Mouse (Mus musculus) forebrain, embryonic 10.5 days (tissue): ENCODE results near the gene Adamts8. TPM values are rescaled to one million over a fixed set of nuclear protein-coding genes. Genes with fewer than 3 reads are reported as not detected.

Source experiments
- DNase-seq: peaks from one replicate; pipeline ENCODE4 v3.0.0-alpha.2; 2017; ENCODE audit warnings: low spot score; ENCODE audit errors: extremely low spot score
- H3K27ac ChIP-seq: fragments of 300-500 bp; sonication (generic); 2 replicates; pipeline ENCODE4 v1.5.1; 2016; ENCODE audit warnings: mild to moderate bottlenecking
- H3K27me3 ChIP-seq: fragments of 300-500 bp; sonication (generic); 2 replicates; pipeline ENCODE4 v1.6.1; 2016; ENCODE audit warnings: mild to moderate bottlenecking; ENCODE audit not compliant: poor library complexity, severe bottlenecking
- H3K36me3 ChIP-seq: fragments of 300-500 bp; sonication (generic); replicated peaks from 2 replicates; pipeline ENCODE4 v1.6.1; 2016; ENCODE audit warnings: mild to moderate bottlenecking, moderate library complexity
- H3K4me1 ChIP-seq: fragments of 300-500 bp; sonication (generic); 2 replicates; pipeline ENCODE4 v1.6.1; 2016
- H3K4me3 ChIP-seq: fragments of 300-500 bp; sonication (generic); 2 replicates; pipeline ENCODE4 v1.5.1; 2016; ENCODE audit warnings: mild to moderate bottlenecking, moderate library complexity
- H3K9me3 ChIP-seq: fragments of 300-500 bp; sonication (generic); 2 replicates; pipeline ENCODE4 v1.6.1; 2016; ENCODE audit warnings: mild to moderate bottlenecking, moderate library complexity
- WGBS: fragments of 180-500 bp; shearing (Covaris S2); methylation state at CpG from one replicate; pipeline ENCODE4 v1.1.7; 2016; 5-methylcytosine and 5-hydroxymethylcytosine counted together
- polyA plus RNA-seq: library from polyadenylated mRNA; unstranded; fragments of >200 nt; fragmentation: Nextera tagmentation; extraction: Ambion mirVana; gene quantifications from 2 replicates; pipeline ENCODE4 v1.2.1, GENCODE M21; 2016

Adamts8 gene
- polyA plus RNA-seq, 1 experiment from 2014 or later = 0.42 TPM

DNA sequence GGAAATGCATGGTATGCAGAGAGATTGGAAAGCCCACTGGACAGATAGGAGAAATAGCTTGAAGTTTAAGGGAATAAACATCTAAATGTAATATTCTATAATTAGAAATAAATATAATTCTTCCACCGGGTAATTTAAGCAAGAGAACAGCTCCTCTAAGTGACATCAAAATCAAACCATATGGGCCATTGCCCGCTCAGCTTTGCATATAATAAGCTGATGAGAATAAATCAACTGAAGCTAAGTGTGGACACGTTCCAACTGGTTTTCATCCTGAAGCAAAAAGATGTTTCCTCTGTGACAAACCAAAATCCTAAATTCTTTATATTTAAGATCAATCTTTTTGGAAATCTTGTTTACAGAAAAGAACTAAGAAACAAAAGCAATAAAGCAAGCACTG, 68.4 kb downstream of the Adamts8 start:
- Histone ChIP-seq H3K27ac (no peak overlapping the region), H3K4me1 (no peaks in the 10 kb centered on the region), H3K36me3 (no peaks in the 10 kb centered on the region), H3K4me3 (no peak overlapping the region), H3K9me3 (no peaks in the 10 kb centered on the region), H3K27me3 (no peaks in the 10 kb centered on the region)
- no peak for DNase-seq
- 85% methylated on average over 3 of the region's 3 CpGs for WGBS

DNA sequence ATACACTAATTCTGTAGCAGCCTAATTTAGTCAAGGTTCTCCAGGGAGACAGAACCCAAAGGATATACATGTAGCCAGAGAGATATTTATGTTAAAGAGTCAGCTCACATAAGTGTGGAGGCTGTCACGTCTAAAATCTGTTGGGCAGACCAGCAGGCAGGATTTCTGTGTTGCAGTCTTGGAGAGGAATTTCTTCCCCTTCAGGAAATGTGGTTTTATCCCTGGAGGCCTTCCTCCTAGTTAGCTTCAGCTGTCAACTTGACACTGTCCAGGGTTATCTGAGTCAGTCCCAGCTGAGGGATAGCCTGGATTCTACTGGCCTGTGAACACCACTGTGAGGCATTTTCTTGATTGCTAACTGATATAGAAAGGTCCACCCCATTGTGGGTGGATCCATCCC, 69.2 kb downstream of the Adamts8 start:
- Histone ChIP-seq H3K27me3 (no peaks in the 10 kb centered on the region), H3K4me3 (no peak overlapping the region), H3K36me3 (no peaks in the 10 kb centered on the region), H3K9me3 (no peaks in the 10 kb centered on the region), H3K27ac (no peak overlapping the region), H3K4me1 (no peaks in the 10 kb centered on the region)
- DNase-seq = no peak
- 70% methylated on average over 1 of the region's 1 CpGs for WGBS

DNA sequence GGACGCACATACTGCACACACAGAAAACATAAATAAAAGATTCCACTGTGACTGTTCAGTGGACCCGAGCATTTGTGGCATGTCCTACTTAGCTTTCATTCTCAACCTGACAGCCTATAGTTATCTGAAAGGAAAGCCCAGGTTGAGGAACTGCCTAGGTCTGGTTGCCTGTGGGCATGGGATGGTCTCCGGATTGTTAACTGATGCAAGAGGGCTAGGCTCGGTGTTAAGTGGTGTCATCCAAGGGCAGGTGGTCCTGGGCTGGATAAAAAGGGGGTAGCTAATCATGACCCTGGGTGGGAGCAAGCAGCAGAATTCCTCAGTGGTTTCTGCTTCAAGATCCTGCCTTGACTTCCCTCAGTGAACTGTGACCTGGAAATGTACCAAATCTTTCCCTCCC, 70.3 kb downstream of the Adamts8 start:
- WGBS = 88% methylated on average over 4 of the region's 4 CpGs
- no peaks in the 10 kb centered on the region for H3K27me3 ChIP-seq

DNA sequence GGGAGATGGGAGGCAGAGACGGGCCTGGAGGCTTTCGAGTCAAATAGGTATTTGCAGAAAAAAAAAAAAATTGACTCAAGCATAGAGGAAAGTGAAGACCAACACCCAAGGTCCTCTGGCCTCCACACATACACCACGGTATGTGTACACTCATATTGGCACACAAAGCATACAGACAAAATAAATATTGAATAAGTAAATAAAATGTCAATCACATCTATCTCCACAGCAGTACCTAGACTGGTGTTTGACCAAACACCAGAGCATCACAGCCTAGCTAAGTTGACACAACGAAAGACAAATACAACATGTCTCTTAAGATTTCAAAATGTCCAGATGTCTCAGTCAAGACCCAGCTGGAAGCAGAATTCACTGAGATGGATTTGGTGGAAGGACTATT, 71.1 kb downstream of the Adamts8 start:
- Histone ChIP-seq H3K4me1 (no peaks in the 10 kb centered on the region), H3K4me3 (no peak overlapping the region), H3K27me3 (no peaks in the 10 kb centered on the region), H3K36me3 (no peaks in the 10 kb centered on the region), H3K9me3 (no peaks in the 10 kb centered on the region), H3K27ac (no peak overlapping the region)
- WGBS = 86% methylated on average over 4 of the region's 4 CpGs
- DNase-seq = no peak

More for the DNA sequence above, 70.3 kb downstream of the Adamts8 start:
- H3K9me3 ChIP-seq = no peaks in the 10 kb centered on the region
- H3K4me3 ChIP-seq = no peak overlapping the region
- H3K27ac ChIP-seq = no peak overlapping the region
- no peaks in the 10 kb centered on the region for H3K36me3 ChIP-seq
- H3K4me1 ChIP-seq = no peaks in the 10 kb centered on the region
- DNase-seq = no peak

Other genes with a start within 250 kb of the Adamts8 start
- gene Adamts15, start 20.1 kb upstream of the Adamts8 start, polyA plus RNA-seq = 8.2 and 8.6 TPM in 2 replicates
- 4.1 and 4.4 TPM in 2 replicates for gene Zbtb44, start 88.1 kb downstream of the Adamts8 start, polyA plus RNA-seq
- gene St14, start 189.3 kb downstream of the Adamts8 start, polyA plus RNA-seq = 4.3 and 6.2 TPM in 2 replicates